Mouse (Mus musculus) ZHBTc4 (cell line): ENCODE results near the gene Gm49425.
"Not testable (repeated sequence)": the region's sequence is repeated elsewhere in the genome, so short reads cannot be mapped to it uniquely, and the experiment has no call there.

Experiments
- DNase-seq: peaks from one replicate; pipeline ENCODE4 v3.0.0-alpha.2; 2011; ENCODE audit warnings: low read depth, low spot score

The Gm49425 gene

DNA sequence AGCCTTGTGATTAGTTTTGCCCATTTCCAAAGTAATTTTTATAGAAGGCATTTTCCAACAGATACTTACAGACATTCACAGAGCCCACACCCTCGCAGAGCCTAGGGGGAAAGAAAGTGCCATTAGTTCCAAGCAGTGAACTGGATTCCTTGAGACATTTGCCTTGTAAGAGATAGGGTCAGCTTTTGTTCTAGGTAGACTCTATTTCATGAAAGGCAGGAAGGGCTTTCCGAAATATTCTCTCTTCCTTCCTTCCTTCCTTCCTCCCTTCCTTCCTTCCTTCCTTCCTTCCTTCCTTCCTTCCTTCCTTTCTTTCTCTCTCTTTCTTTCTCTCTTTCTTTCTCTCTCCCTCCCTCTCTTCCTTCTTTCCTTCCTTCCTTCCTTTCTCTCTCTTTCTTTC lies at the start of gene Gm49425:
Gm49425 (minus strand) TSS at position 101 of the 400 bp plus-strand sequence.
- not testable (repeated sequence) for DNase-seq

DNA sequence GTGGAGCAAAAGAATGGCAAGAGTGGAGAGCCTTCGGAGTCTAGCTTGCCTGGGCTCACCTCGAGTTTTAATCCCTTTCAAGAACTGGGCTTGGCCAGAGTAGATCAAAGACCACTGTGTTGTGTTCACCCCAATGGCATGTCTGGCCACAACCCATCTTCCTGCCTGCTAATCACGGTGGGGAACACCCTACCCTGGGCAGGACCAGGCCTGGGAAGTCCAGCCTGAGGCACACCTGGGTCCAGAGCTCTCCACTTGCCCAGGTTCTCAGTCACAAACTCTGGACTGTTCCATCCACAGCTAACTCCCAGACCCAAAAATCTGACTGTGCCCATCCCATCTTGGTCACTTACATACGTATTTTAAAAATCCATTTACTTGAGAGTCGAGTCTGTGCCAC lies 45.8 kb upstream of the Gm49425 start, which contains the start of gene Krt90:
Krt90 (minus strand) TSS at position 101 of the 400 bp plus-strand sequence.
- DNase-seq, result no peak

- DNase-seq, result peak; percentile 39
These were observed 41.1 kb upstream of the Gm49425 start for GRCm38 (mm10) chr15:101558034-101558646.

- DNase-seq, result peak; percentile 47
These were observed 36.1 kb upstream of the Gm49425 start for GRCm38 (mm10) chr15:101553169-101553568.

GRCm38 (mm10) chr15:101552188-101552587 lies 35.1 kb upstream of the Gm49425 start:
- DNase-seq, result no peak

- DNase-seq, result no peak
These were observed 33.5 kb upstream of the Gm49425 start, which contains the start of gene Krt82 for GRCm38 (mm10) chr15:101550567-101550966. Gene Krt82 (minus strand): TSS chr15:101550667.

- no peak for DNase-seq
These were observed 27.4 kb upstream of the Gm49425 start for GRCm38 (mm10) chr15:101544478-101544877.

GRCm38 (mm10) chr15:101542543-101542942 lies 25.5 kb upstream of the Gm49425 start:
- peak; percentile 28 for DNase-seq

DNA sequence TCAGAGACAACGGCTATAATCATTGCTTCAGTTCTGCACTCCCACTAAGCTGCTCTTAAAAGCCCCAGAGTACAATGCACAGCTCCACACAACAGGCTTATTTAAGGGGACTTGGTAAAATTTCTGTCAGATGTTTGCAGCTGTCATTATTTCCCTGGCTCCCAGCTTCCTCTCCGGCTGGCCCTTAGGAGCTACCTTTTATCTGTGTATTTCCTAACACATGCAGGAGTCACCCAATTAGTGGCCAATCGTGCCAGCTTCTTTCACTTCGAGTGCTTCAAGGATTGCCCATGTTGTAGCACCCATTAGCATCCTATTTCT lies 21.5 kb upstream of the Gm49425 start:
- DNase-seq, result no peak

DNA sequence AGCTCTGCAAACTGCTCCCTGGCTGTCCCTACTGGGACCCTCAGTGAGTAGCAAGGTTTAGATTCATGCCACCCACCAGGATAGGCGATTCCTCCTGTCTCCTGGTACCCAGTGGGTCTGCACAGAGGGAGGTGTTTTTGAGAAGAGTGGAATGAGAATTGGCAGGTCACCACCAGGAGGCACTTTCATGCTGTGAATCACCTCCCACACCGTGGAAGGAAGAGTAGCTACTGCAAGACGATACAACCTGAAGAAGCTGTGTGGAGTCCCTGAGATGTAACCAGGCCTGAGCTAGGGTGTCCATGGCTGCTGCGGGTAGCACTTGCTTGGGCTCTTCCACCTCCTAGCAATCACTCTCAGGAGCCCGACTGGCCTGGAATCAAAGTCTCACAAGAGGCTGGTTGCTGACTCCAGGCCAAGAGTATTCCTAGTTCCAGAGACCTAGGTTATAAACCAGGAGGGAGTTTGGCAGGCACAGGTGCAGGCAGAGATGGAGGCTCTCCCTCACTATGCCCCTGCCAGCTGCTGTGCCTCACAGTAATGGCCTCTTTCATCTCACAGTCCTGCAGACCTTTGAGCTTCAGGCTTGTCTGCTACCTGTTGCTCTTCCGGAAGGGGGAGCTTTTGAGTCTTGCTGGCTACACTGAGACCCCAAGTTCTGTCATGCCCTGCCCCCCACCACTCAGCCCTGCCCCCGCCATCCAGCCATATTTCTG lies 21.0 kb upstream of the Gm49425 start:
- DNase-seq, result no peak

DNA sequence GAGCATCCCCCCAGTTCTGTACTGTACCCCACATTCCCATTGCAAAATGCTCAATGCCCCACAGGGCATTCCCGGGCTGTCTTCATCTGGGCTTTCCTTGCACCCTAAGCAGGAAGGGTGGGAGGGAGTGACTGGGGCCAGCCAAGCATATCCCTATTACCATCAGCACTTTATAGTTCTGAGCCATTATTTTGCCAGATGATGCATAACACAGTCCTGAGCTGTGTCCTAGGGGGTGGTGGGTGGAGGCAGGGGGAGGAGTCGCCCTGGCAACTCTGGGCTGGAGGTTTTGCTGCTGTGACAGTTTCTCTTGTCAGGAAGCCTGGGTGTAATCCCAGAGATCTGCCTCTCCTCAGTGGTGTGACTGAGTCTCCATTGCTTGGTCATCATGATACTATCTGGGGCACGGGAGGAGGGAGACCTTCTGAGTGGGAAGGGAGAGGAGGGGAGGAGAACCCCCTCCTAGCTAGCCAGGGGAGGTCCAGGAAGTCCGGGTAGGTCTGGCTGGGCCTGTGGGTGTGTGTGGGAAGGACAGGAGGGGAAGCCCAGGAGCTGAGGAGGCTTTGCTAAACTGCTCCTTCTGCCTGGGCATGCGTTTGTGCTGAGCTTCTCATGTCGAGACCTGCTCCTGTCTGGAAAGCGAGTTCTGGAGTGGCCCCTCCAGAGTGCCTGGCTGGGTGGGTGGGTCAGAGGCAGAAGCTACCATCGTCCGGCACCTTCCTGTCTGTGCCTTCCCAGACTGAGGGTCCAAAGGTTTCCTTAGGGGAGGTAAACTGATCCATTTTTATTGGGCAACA lies 19.2 kb upstream of the Gm49425 start:
- DNase-seq, result no peak

DNA sequence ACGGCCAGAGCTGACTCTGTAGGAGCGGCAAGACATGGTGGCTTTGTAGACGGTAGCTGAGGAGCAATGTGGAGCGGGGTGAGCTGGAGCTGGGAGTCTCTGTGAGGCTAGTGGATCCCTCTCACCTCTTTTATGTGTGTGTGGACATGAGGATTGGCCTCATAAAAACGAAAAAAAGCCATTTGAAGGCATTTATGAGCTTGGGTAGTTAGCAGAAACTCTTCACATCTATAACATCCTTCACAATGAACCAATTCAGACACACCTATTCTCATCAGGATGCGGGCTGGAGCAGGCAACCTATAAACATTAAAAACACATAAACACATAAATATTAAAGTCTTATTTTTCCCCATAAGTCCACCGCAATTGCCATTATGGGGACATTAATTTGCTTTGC lies 15.7 kb upstream of the Gm49425 start, which contains the start of gene Krt84:
Krt84 (minus strand) TSS at position 101 of the 400 bp plus-strand sequence.
- no peak for DNase-seq

GRCm38 (mm10) chr15:101522556-101523232 lies 5.6 kb upstream of the Gm49425 start:
- DNase-seq, result no peak

DNA sequence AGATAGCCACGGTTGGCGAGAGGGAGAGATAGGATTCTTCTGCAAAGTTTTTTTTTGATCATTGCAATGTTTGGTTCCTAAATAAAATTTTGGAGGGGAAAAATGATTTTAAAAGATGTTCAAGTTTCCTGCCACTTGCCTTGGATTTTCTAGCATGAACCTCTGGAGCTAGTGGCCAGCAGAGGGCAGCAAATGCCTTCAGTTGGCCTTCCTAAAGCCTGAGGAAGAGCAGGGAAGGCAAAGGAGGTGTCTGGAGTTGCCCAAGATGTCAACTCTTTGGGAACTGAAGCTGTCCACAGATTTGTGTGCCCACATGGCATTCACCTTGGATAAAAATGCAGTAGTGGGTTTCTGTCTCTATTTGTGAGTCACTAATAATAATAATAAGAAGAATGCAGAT lies 2.7 kb upstream of the Gm49425 start:
- DNase-seq, result peak; percentile 75

DNA sequence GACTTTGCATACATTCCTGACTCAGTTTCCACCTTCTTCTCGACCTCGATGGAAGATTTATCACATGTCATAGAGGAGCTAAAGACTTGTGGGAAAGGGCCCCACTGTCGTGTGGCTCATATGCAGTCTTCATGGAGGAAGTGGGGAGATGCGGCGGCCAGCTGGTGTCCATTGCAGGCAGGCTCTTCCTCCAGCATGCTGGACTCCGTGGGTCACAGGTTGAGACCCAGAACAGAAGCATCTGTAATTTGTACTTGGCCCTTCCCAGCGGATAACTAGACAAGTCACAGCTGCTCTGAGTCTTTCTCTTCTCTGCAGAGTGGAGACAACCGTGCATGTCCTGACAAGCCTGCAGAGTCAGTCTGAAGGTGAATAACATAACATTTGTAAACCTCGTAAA lies 8.8 kb downstream of the Gm49425 start:
- no peak for DNase-seq

- no peak for DNase-seq
These were observed 9.9 kb downstream of the Gm49425 start for GRCm38 (mm10) chr15:101506896-101507758.

DNA sequence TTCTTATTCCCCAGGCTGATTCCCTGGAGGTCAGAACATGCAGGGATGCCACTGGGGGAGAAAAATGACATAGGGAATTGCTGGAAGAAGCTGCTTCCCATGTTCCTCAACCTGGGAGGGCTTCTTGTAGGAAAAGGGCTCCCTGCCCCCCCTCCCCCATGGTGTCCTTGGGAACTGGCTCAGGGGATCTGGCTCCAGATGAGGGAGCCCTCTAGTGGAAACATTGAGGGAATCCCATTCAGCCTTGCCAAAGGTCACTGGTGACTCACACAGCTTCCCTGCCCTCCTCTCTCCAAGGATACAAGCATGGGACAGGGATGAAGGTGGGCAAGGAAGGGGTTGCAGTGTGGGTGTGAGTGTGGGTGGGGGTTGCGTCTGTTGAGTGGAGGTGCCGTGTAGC lies 19.9 kb downstream of the Gm49425 start:
- DNase-seq, result peak; percentile 61

DNA sequence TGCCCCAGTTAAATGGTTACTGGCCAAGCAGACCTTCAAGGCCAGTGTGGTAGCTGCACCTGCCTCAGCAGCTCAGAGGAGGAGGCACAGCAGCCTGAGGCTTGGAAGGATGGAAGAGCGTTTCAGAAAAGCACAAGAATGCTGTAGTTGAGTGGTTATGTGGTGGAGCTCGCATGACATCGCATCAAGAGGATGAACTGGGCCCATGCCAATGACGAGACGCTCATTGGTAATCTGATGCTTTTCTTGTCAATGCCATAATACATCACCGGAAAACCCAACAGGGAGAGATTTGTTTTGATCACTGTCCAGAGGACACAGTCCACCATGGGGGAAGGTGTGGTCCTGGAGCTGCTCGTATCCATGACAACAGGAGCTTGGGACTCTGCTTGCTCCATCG lies 21.8 kb downstream of the Gm49425 start:
- no peak for DNase-seq

DNA sequence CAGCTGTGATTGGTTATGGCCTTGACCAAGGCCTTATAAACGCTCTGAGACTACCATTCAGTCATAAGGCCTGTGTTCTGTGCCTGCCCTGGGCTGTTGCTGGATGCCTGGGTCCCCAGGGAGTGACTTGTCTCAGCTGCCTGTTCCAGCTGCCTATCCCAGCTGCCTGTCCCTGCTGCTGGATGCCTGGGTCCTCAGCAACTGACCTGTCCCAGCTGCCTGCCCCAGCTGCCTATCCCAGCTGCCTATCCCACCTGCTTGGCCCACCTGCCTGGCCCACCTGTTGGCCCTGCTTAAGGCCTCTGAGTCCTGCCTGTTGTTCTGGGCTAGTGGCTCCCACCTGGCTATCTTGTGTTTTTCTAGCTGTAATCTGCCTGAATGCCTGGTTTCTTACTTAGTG lies 22.9 kb downstream of the Gm49425 start:
- no peak for DNase-seq

DNA sequence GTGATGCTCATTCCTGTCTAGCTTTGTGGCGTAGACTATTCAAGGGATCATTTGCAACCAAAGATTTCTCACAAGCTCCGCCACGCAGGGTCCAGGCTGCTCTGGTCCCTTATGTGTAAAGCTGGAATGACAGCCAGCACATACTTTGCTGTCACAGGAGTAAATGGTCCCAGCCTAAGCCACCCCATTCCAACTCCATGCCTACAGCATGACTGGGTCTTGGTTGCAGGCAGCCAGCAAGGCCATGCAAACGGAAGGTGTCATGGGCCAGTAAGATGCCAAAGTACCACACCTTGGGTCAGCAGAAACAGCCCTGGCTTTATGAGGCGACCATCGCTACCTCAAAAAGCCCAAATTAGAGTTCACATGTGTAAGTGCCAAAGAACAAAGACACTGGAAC lies 23.3 kb downstream of the Gm49425 start:
- DNase-seq, result no peak

- DNase-seq, result no peak
These were observed 24.3 kb downstream of the Gm49425 start for GRCm38 (mm10) chr15:101492718-101493117.
